Mouse (Mus musculus) limb, embryonic 13.5 days (tissue): ENCODE data around the gene Hist2h4. TPM values are rescaled to one million over a fixed set of nuclear protein-coding genes. Genes with fewer than 3 reads are reported as not detected.

Experiments used
- microRNA-seq: library from miRNA; unstranded; fragments of <30 nt; microRNA quantifications from one replicate; pipeline ENCODE4, GENCODE M21; 2016
- polyA plus RNA-seq: library from polyadenylated mRNA; unstranded; fragments of >200 nt; fragmentation: Nextera tagmentation; extraction: Ambion mirVana; gene quantifications from 2 replicates; pipeline ENCODE4 v1.2.1, GENCODE M21; 2015

Gene Hist2h4
- polyA plus RNA-seq, 1 experiment from 2014 or later, result 15.5 TPM

Small RNA genes within 50 kb of the gene (microRNA-seq; reads per million reads assigned to microRNA genes)
- not detected for gene Gm44492
- not detected for gene Gm47311
- not detected for gene Gm47313

Other genes starting within 250 kb of the Hist2h4 start
- 39.4 and 39.5 TPM in 2 replicates for gene Vps45, start 204.8 kb downstream of the Hist2h4 start, polyA plus RNA-seq
- 28.8 and 30.3 TPM in 2 replicates for gene Otud7b, start 158.8 kb downstream of the Hist2h4 start, polyA plus RNA-seq
- gene Mtmr11, start 101.3 kb downstream of the Hist2h4 start, polyA plus RNA-seq, result 34.9 and 39.6 TPM in 2 replicates
- 179 and 186 TPM in 2 replicates for gene Sf3b4, start 91.0 kb downstream of the Hist2h4 start, polyA plus RNA-seq
- 4.6 and 7.8 TPM in 2 replicates for gene Sv2a, start 82.2 kb downstream of the Hist2h4 start, polyA plus RNA-seq
- 51.1 and 55.2 TPM in 2 replicates for gene Bola1, start 43.6 kb downstream of the Hist2h4 start, polyA plus RNA-seq
- 1.3 TPM in 1 of 2 replicates, not detected in the other for gene Hist2h2ab, start 43.4 kb downstream of the Hist2h4 start, polyA plus RNA-seq
- gene Hist2h2ac, start 42.4 kb downstream of the Hist2h4 start, polyA plus RNA-seq, result 11.1 and 12.0 TPM in 2 replicates
- gene Hist2h2be, start 42.2 kb downstream of the Hist2h4 start, polyA plus RNA-seq, result 6.7 and 7.2 TPM in 2 replicates
- gene Hist2h3c2, start 24.2 kb downstream of the Hist2h4 start, polyA plus RNA-seq, result 8.8 and 10.5 TPM in 2 replicates
- 46.2 and 48.0 TPM in 2 replicates for gene Hist2h2aa2, start 23.0 kb downstream of the Hist2h4 start, polyA plus RNA-seq
- 19.0 and 30.4 TPM in 2 replicates for gene Hist2h2aa1, start 17.8 kb downstream of the Hist2h4 start, polyA plus RNA-seq
- 0.73 TPM in 1 of 2 replicates, not detected in the other for gene Hist2h3c1, start 16.6 kb downstream of the Hist2h4 start, polyA plus RNA-seq
- 85.5 and 91.9 TPM in 2 replicates for gene Hist2h3b, start 5.3 kb upstream of the Hist2h4 start, polyA plus RNA-seq
- gene Hist2h2bb, start 6.4 kb upstream of the Hist2h4 start, polyA plus RNA-seq, result 13.3 and 15.5 TPM in 2 replicates
- gene Fcgr1, start 30.7 kb upstream of the Hist2h4 start, polyA plus RNA-seq, result 1.7 TPM in 2 replicates
- gene BC107364, start 189.0 kb upstream of the Hist2h4 start, polyA plus RNA-seq, result not detected in 2 replicates